Comparison of ENCODE assay signal across 21 mouse cellular contexts in the genomic region with DNA sequence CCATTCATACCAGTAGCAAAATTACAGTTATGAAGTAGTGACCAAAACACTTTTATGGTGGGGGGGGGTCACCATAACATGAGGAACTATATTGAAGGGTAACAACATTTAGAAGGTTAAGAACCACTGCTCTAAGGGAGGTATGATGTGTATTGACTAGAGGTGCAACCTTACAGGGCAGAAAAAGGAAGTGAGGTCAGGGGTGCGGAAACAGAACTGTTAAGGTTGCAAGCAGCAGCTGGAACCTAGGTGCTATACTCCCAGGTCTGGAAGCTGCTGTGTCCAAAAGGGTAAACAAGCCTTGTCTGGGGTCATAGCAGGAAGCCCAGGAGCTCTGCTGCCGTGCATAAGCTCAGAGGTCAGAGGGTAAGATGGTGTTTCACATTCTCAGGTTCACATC.
DNase-seq lines count a peak whose midpoint lies in the region; ATAC-seq and TF ChIP-seq lines count a peak whose summit lies in the region.
"Had no signal": no experiment of that assay in that cellular context is flagged by ENCODE, and none has a peak within 500 bp of the region (broad histone marks: within the 10 kb centered on the region; RNA-seq: fewer than 3 reads in every experiment).

No protein-coding gene starts in this region.

- ATAC-seq in midbrain, embryonic 15.5 days (replicated peaks) = no peak
- ATAC-seq in midbrain, postnatal 0 days (ENCODE audit: low FRiP score) = no peak
- ATAC-seq in forebrain, embryonic 16.5 days = no peak
- ATAC-seq: forebrain, embryonic 13.5 days had no signal

- H3K4me1 ChIP-seq in midbrain, embryonic 15.5 days = peaks cover 18% of the 10 kb centered on the region
- H3K4me1 ChIP-seq in midbrain, postnatal 0 days (ENCODE audit: insufficient read depth, low read length) = no peaks in the 10 kb centered on the region
- no peaks in the 10 kb centered on the region; the same call in 1 of the 2 replicates for H3K4me1 ChIP-seq in forebrain, embryonic 16.5 days (replicated peaks; ENCODE audit: control insufficient read depth, insufficient read depth, low read length)
- H3K4me1 ChIP-seq: forebrain, embryonic 13.5 days; heart, embryonic 10.5 days had no signal

- H3K9ac ChIP-seq in midbrain, embryonic 15.5 days = no peak overlapping the region
- no peak overlapping the region for H3K9ac ChIP-seq in midbrain, postnatal 0 days (replicated peaks; ENCODE audit: low read length, poor library complexity, severe bottlenecking)
- no peak overlapping the region for H3K9ac ChIP-seq in forebrain, embryonic 16.5 days (replicated peaks; ENCODE audit: low read depth, low read length)
- H3K9ac ChIP-seq: forebrain, embryonic 13.5 days; hindbrain, embryonic 12.5 days had no signal

- H3K27me3 ChIP-seq in midbrain, embryonic 15.5 days (replicated peaks) = no peaks in the 10 kb centered on the region
- H3K27me3 ChIP-seq in midbrain, postnatal 0 days (ENCODE audit: insufficient read depth, low read length) = no peaks in the 10 kb centered on the region
- H3K27me3 ChIP-seq in splenic B cell, adult 2 months (ENCODE audit: control insufficient read depth, insufficient read depth, low read length, poor library complexity, severe bottlenecking) = no peaks in the 10 kb centered on the region
- H3K27me3 ChIP-seq in forebrain, embryonic 16.5 days (replicated peaks; ENCODE audit: control insufficient read depth, insufficient read depth, low read length) = no peaks in the 10 kb centered on the region
- H3K27me3 ChIP-seq: forebrain, embryonic 13.5 days; hindbrain, embryonic 12.5 days had no signal

- H3K9me3 ChIP-seq in midbrain, embryonic 15.5 days = no peaks in the 10 kb centered on the region
- H3K9me3 ChIP-seq in midbrain, postnatal 0 days (ENCODE audit: low read length) = no peaks in the 10 kb centered on the region
- H3K9me3 ChIP-seq in forebrain, embryonic 16.5 days (ENCODE audit: control insufficient read depth, low read length) = no peaks in the 10 kb centered on the region
- H3K9me3 ChIP-seq: embryonic facial prominence, embryonic 10.5 days; forebrain, embryonic 13.5 days; heart, embryonic 10.5 days; hindbrain, embryonic 12.5 days had no signal

- 72% methylated on average over 2 of the region's 2 CpGs for WGBS in midbrain, embryonic 15.5 days
- 76% methylated on average over 2 of the region's 2 CpGs for WGBS in midbrain, postnatal 0 days
- 84% methylated on average over 2 of the region's 2 CpGs for WGBS in forebrain, embryonic 16.5 days

- TF ChIP-seq CTCF in midbrain, postnatal 0 days (IDR thresholded peaks at IDR 0.05) = no peak

- peak; percentile 1 for DNase-seq in lung, postnatal 25 days (ENCODE audit: low spot score)
- no peak for DNase-seq in lung, postnatal 36 days
- DNase-seq in midbrain, postnatal 0 days (ENCODE audit: low spot score) = no peak
- DNase-seq in spleen, postnatal 36 days (ENCODE audit: low spot score in 2 of 2) = peak; percentile 45 to 51
- DNase-seq in spleen, adult 12 weeks (ENCODE audit: low spot score) = no peak
- DNase-seq in splenic B cell, adult 2 months (ENCODE audit: low read depth, low spot score) = peak; percentile 61
- DNase-seq: adrenal gland, adult 2 months; adrenal gland, postnatal 25 days; cerebellum, adult 18-20 months; cerebellum, adult 9-11 months; gastrocnemius, adult 2 months; gastrocnemius, postnatal 36 days; heart, adult 18-20 months; heart, postnatal 10 days; heart, postnatal 4 days had no signal

- no peaks in the 10 kb centered on the region for H3K36me3 ChIP-seq in midbrain, embryonic 15.5 days (replicated peaks)
- H3K36me3 ChIP-seq in midbrain, postnatal 0 days (ENCODE audit: insufficient read depth, low read length) = no peaks in the 10 kb centered on the region
- no peaks in the 10 kb centered on the region for H3K36me3 ChIP-seq in splenic B cell, adult 2 months (ENCODE audit: control insufficient read depth, insufficient read depth, low read length, poor library complexity, severe bottlenecking)
- H3K36me3 ChIP-seq in forebrain, embryonic 16.5 days (ENCODE audit: control insufficient read depth, insufficient read depth) = no peaks in the 10 kb centered on the region
- H3K36me3 ChIP-seq: embryonic facial prominence, embryonic 10.5 days; heart, embryonic 10.5 days; hindbrain, embryonic 12.5 days had no signal

- no peak overlapping the region for H3K4me2 ChIP-seq in midbrain, embryonic 15.5 days
- no peak overlapping the region for H3K4me2 ChIP-seq in midbrain, postnatal 0 days (ENCODE audit: low read depth, low read length, poor library complexity, severe bottlenecking)
- no peak overlapping the region for H3K4me2 ChIP-seq in forebrain, embryonic 16.5 days (ENCODE audit: low read length)
- H3K4me2 ChIP-seq: forebrain, embryonic 13.5 days; hindbrain, embryonic 12.5 days had no signal

- no peak overlapping the region for H3K4me3 ChIP-seq in midbrain, embryonic 15.5 days
- no peak overlapping the region for H3K4me3 ChIP-seq in midbrain, postnatal 0 days (ENCODE audit: low read depth, low read length)
- H3K4me3 ChIP-seq in forebrain, embryonic 16.5 days (replicated peaks; ENCODE audit: low read length) = no peak overlapping the region
- H3K4me3 ChIP-seq: embryonic facial prominence, embryonic 10.5 days; forebrain, embryonic 13.5 days; gastrocnemius, adult 2 months; heart, embryonic 10.5 days; hindbrain, embryonic 12.5 days had no signal

- 0 out of 2 replicates have a peak overlapping the region, but pooled peaks have one; percentile 54 for H3K27ac ChIP-seq in midbrain, embryonic 15.5 days
- no peak overlapping the region for H3K27ac ChIP-seq in midbrain, postnatal 0 days (ENCODE audit: low read depth, low read length)
- H3K27ac ChIP-seq in forebrain, embryonic 16.5 days (ENCODE audit: low read length) = no peak overlapping the region
- H3K27ac ChIP-seq: embryonic facial prominence, embryonic 10.5 days; forebrain, embryonic 13.5 days; gastrocnemius, adult 2 months; heart, embryonic 10.5 days had no signal

Comparison
In these comparisons a context has a peak if more than half of its experiments do, and no peak if none do; other contexts are left out.
1. DNase-seq: peak in lung, postnatal 25 days (single experiment), spleen, postnatal 36 days (2 of 2) and splenic B cell, adult 2 months (single experiment); none in lung, postnatal 36 days (single experiment), midbrain, postnatal 0 days (single experiment) and spleen, adult 12 weeks (single experiment).